Mouse (Mus musculus) ovary, postnatal 14 days (tissue): ENCODE measurements around the gene Scamp5.

Source experiments
- DNase-seq: peaks from one replicate; pipeline ENCODE4 v3.0.0; 2022; ENCODE audit warnings: low spot score

The Scamp5 gene

DNA sequence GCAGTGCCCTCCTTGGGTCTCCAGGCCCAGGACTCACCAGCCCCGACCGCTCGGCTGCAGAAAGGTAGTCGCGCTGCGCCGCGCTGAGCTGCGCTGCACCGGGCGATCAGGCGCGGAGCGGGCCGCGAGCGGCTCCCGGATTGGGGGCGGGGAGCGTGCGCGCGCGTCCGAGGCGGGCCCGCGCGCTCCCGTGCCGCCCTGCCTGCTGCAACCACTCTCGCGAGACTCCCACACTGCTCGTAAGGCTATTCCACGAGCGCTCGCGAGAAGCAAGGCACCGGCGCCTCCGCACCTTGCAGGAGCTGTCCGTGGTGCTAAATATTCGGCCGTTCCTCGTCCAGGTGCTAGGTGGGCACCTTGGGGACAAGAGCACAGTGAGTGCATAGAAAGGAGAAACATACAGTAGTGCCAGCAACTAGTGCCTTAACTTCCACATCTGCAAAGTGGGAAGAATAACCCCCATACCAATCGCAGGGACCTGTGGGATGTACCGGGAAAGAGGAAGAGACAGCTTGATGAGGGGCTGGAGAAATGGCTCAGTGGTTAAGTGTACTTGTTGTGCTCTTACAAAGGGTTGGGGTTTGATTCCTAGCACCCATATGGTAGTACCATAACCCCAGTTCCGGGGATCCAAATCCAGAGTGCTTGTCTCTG is at the start of gene Scamp5:
TSS of gene Scamp5 (minus strand) at position 165 of the 654 bp plus-strand sequence.
- peak; percentile 83 for DNase-seq

DNA sequence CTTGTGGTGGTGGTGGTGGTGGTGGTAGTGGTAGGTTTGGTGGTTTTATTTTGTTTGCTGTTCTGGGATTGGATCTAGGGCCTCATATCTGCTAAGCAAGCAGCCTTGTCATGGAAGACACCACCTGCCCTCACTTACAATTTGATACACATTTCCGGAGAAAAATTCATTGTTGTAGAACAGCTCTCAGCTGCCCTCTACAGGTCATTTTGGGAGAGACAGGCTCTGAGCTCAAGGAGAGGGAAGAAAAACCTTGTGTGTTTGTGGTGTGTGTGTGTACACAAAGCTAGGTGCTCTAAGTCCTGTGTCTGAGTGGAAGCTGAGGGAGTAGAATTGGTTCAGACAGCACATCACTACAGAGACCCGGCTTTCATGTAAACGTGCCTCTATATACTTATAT is 49.3 kb upstream of the Scamp5 start:
- DNase-seq, result peak; percentile 58

DNA sequence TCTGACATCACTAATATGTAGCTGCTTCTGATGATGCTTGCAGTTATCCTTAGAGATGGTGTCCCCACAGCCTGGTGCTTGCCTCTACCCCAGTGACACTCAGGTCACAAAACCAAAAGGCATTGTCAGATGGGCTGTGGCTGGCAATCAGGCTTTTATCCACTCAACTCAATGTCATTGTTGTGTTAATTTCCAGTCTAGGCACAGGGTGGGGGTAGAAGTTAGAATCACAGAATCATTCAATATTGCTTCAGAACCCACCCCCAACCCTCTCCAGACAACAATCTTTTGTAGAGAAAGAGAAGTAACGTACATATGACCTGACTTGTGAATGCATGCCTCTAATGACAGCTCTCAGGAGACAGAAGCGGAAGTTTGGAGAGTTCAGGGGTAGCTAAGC is 42.7 kb upstream of the Scamp5 start:
- no peak for DNase-seq

DNA sequence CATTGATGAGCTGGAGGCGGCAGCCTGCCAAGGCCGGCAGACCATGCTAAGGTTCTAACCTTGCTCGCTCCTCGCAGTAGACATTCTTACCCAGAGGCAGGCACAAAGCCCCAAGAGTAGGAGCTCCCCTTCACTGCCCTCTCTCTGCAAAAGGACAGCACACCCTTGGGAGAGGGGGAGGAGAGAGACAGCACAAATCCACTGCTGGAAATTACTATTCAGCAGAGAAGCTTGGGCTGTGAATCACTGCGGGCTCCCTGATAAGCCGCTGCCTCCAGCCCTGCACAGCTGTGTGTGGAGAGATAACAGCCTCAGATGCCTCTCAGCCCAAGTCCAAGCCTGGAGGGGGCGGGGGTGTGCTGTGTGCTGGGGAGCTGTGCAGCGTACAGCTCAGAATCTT is 37.8 kb upstream of the Scamp5 start:
- DNase-seq, result peak; percentile 42

DNA sequence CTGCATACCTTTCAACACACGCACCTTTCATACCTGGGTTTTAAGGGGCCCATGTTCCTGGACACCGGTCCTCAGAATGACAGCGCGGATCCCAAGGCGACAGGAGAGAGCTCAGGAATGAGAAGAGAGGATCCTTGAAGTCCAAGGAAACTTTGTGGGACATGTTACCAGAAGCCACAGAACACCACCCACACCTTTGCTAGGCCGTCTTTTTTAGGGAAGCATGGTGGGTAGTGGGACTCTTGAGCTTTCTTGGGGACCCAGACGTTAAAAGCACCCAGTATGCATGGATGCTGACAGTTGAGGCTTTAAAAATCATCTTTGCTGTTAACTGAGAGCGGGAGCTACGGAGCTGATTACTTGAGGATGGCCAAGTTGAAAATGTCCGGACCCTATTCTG is 37.0 kb upstream of the Scamp5 start:
- DNase-seq, result no peak

DNA sequence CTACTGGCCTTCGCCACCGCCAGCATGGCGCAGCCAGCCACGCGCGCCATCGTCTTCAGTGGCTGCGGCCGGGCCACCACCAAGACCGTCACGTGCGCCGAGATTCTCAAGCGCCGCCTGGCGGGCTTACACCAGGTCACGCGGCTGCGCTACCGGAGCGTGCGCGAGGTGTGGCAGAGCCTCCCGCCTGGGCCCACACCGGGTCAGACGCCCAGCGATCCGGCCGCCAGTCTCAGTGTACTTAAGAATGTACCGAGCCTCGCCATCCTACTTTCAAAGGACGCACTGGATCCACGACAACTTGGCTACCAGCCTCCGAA is 36.5 kb upstream of the Scamp5 start:
- peak; percentile 47 for DNase-seq

DNA sequence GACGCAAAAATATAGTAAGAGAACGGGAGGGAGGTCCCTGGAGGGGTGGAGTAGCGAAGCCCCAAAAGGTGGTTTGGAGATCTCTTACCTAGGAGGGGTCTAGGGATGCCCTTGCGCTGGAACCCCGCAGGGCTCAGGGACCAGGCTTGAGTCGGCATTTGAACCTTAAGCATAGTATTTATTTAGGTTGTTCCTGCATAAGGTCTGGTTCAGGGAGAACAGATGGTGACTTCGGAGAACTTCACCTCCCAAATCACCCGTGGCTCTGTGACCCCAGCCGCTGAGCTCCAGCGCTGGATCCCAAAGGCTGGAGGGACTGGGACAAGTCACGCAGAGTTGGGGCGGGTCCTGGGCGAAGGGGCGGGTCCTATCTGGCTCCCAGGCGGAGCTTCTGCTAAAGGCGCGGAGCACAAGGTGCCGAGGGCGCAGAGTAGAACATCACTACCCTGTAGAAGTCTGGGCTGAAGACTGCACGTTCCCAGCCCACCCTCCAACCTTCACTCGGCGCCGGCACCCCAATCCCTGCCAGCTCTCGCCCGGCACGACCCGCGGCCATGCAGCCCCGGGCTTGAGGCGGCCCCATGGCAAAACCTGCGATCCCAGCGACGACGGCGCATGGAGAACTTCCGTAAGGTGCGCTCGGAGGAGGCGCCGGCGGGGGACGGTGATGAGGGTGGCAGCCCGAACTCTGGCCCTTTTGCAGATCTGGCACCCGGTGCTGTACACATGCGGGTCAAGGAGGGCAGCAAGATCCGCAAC is 35.9 kb upstream of the Scamp5 start, which contains the start of gene Rpp25:
TSS of gene Rpp25 (plus strand) at position 405 of the 759 bp plus-strand sequence.
- peak; percentile 55 for DNase-seq

DNA sequence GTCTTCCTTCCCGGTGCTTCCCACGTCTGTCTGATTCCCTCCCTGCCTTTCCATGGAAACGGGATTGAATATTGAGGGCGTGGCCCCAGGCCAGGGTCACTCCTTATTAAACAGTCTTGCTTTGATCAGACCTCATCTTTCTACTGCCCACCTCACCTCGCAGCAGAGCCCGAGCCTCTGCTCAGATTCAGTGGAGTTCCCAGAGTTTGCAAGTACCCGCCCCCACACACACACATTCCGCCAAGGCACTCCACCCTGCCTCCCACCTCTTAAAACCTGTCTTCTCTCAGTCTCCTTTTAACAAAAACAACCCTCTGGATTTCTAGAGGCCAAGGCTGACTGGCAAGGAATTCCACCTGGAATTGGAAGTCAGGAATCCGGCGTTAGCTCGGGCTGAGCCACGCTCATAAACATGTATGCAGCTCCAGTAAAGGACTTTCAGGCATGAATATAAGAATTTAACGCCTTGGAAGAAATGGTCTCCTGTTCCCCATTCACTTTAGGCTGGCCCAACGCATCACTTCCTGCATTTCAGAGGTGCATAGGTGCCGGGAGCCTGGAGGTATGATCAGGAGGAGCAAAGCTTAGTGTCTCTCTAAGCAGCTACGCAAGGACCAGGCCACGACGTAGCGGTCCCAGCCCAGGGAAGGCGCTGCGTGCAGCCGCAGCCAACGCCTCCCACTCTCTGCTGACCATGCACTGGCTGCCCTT is 35.2 kb upstream of the Scamp5 start:
- DNase-seq, result no peak

DNA sequence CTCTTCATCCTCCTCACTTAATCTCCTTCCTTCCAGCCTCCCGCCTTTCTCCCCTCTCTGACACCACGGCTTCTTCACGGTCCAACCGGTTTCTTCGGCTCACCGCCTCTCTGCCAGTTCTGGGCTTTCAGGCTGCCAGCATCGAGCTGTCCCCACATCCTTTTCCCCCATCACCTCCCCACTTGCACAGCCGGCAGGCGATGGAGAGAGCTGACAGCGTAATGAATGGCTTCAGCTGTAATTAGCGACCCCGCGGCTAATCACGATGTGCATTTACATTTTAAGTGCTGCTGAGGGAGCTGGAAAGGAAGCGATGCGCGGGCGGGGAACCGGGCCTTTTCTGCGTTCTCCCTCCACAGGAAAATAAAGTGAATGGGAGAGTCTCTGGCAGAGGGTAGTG is 34.0 kb upstream of the Scamp5 start:
- DNase-seq, result no peak

DNA sequence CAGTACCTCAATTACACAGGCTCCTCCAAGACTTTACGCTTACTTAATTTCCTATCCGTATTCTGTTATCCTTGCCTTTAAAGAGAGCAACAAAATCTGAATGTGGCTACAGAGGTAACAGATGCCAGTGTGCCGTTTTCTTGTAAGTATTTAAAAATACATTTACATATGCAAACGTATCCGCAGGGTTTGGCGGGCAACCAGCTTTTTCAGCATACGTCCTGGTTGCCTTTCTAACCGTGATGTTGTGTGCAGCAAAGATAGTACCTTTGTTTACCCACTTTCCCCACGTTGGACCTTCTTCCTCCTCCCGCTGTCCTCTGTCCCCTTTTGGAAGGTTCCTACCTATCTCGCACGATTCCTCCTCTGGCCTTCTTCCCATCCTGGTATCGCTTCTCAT is 33.6 kb upstream of the Scamp5 start:
- no peak for DNase-seq

DNA sequence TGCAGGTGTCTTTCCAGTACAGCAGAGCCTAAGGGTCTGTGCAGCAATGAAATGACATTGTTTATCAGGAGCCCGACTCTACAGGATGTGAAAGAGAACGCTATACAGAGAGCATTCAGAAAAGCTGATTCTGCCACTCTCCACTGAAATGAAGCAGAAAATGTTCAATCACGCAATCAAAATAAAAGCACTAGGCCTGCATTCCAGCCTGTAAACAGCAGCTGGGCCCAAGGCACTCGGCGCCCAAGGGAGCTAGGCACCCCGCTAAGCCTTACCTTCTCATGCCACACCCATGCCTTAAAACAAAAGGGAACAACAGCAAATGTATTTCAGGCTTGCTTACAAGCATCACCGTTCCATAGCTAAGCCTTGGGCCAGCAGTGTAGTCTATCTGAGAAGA is 30.7 kb upstream of the Scamp5 start:
- DNase-seq, result no peak

DNA sequence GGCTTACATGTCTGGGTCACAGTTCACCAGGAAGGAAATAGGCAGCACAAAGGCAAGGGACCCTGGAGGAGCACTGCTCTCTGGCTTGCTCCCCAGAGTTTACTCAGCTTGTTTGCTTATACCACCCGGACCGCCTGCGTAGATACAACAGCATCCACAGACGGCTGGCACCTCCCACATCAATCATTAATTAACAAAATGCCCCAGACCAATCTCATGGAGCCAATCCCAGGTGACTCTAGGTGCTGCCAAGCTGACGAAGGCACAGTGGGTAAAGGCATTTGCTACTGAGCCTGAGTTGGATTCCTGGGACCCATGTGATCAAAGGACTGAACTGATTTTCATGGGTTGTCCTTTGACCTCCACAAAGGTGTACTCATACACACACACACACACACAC is 29.4 kb upstream of the Scamp5 start:
- no peak for DNase-seq

DNA sequence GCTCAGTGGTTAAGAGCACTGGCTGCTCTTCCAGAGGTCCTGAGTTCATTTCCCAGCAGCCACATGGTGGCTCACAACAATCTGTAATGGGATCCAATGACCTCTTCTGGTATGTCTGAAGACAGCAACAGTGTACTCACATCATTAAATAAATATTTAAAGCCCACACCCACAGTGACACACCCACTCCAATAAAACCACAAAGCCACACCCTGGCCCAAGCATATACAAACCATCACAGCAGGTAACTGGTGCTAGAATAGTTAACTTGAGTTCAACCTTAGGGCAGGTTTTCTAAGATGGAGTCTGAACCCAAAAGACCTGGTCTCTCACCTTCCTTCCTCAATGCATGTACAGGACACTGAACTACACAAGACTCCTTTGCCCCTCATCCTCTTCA is 27.1 kb upstream of the Scamp5 start:
- DNase-seq, result no peak

DNA sequence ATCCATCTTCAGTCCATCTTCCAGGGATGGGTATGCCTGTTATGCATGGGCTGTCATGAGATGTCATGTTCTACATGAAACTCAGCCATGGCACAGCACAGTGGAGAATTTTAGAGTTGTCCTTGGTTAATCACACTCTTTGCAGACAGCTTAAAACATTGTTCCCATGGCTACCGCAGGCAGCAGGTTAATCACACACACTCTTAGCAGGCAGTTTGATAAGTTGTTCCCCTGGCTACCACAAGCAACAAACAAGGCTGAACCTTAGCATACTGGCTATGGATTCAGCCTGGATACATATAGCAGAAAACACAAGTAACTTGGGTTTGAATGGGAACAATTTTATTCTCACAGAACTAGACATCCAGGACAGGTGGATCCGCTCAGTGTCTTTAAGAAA is 25.7 kb upstream of the Scamp5 start:
- no peak for DNase-seq

DNA sequence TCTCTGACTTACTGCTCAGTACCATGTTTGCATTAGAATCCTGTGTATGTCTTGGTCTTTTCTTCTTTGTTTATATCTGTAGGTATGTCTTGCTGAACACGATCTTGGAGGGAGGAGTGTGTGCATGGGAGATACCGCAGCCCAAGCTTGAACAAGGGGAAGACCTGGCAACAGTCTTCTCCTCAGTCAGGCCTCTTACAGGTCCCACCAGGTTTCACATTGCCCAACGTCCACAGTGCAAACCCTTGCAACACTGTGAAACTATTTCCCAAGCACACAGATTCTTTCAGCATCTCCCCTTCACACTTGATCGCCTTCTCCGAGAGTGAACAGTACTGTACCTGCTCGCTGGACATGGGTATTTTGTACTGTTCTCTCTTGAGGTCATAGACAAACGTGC is 19.9 kb upstream of the Scamp5 start:
- DNase-seq, result no peak

DNA sequence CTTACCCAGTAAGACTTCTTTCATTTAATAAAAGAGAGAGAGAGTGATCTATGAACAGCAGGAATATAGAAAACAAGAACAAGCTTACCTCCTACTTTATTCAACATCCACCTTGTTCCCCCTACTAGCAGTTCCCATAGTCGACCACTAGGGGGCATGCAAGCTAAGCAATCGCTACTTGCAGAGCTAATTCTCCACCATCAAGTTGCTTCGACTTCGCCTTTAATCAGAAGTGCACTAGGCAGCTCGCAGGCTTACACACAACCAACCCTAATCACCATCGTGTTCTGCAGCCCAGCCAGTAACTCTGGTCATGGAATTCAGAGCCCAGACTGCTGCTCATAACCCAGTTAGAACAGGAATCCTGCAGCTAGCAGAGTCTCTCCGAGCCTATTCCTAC is 17.9 kb upstream of the Scamp5 start:
- DNase-seq, result peak; percentile 81

DNA sequence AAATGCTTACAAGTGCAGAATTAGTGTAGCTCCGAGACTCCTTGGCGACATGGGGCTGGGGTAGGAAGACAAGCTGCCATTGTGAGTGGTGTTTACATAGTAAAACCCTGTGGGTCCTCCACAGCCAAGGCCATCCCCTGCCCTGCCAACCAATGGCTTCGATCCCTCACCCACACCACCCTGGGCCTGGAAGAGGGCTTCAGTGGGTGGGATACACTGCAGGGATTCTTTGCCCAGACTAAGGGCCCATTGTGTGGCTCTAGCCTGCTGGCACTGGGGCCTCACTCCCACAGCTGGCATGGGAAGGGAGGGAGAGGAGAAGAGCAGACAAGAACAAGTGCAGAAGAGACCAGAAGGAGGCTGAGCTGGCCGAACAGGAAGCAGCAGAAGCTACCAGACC is 1.1 kb upstream of the Scamp5 start:
- no peak for DNase-seq

DNA sequence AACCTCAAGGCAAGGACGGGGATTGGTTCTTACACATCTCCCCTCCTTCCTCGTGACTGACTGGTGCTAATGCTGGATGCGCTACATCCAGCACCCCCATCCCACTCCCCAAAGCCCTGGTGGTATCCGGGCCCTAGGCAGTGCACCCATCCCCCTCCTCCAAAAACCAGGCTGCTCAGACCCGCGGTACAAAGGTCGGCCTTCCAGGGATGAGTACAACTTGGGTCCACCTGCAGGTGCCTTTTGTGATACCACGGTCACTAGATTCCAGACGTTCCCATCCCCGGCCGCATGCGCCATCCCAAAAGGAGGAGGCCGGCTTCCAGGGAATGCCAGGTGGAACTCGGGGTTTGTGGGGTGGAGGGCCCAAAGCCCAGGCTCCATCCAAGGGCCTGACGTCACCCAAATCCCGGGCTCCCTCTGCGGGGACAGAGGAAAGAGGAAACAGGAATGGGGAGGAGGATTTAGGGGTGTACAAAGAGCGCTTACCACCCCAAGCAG is 539 bp downstream of the Scamp5 start:
- DNase-seq, result peak; percentile 11

DNA sequence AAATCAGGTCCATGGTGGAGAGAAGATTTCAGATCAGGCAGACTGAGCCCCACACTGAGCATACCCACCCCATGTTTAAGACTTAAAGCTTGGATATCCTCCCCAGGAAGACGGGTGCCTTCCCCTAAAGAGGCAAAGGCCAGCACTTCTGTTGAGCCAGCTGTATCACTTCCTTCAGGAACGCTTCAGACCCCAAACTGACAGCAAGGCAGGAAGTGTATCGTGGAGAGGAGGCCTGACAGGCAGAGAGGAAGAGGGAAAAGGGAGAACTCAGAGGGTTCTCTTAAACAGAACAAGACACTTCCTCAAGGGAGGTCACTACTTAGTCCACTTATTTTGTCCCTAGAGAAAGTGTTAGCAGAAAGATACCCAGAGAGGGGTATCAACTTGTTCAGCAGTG is 1.8 kb downstream of the Scamp5 start:
- DNase-seq, result no peak

DNA sequence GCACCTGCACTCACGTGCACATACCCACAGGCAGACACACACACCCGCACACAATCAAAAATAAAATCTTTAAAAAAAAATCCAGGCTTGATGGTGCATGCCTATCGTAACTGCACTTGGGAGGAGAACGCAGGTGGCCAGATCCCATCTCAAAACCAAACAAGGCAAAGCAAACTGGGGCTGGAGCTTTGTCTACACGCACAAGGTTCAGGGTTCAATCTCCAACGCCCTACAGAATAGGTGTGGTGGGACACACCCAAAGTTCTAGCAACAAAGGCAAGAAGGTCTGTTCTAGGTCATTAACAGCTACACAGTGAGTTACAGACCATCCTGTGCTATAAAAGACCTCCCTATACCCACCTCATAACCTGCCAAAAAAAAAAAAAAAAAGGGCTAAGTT is 5.0 kb downstream of the Scamp5 start:
- DNase-seq, result no peak

DNA sequence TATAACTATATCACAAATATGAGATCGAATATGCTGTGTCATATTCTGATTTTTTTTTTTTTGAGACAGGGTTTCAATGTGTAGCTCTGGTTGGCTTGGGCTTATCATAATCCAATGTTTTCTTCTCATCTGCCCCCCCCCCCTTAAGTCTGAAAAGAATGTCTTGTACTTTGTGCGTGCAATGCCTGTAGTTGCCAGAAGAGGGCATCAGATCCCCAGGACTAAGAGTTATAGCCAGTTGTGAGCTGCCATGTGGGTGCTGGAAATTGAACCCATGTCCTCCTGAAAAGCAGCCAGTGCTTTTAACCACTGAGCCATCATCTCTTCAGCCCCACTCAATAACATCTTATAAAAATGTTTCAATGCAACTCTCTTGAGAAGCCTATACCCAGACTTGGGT is 8.2 kb downstream of the Scamp5 start:
- DNase-seq, result no peak

DNA sequence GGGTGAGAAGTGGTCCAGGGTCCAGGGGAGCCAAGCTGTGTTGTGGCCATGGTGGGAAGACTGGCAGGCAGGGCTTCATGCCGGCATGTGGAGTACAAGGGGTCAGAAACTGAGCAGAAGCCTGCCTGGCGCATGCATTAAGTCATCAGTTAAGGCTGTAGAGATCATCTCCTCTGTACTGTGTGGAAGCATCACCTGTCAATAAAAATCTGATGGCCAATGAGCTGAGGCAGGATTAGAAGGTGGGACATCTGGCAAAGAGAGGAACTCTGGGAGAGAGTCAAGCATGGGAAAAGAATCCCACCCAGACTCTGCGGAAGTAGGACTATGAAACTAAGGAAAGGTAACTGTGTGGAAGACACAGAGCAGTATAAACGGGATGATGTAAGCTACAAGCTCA is 14.3 kb downstream of the Scamp5 start:
- no peak for DNase-seq
